Mouse (Mus musculus) kidney, adult 8-10 months (tissue): ENCODE data around the gene Gm49361.
"Not testable (repeated sequence)": the region's sequence is repeated elsewhere in the genome, so short reads cannot be mapped to it uniquely, and the experiment has no call there.

Source experiments
- DNase-seq, 2 experiments: peaks; one replicate each; pipeline ENCODE4 v3.0.0; 2022

The Gm49361 gene

GRCm38 (mm10) chr14:57688066-57688465, 57.8 kb downstream of the Gm49361 start:
- DNase-seq, result not testable (repeated sequence)

- no peak for DNase-seq
These were observed 58.5 kb downstream of the Gm49361 start for GRCm38 (mm10) chr14:57687441-57687840.

GRCm38 (mm10) chr14:57686647-57687046, 59.3 kb downstream of the Gm49361 start:
- no peak for DNase-seq

GRCm38 (mm10) chr14:57684579-57684978, 61.3 kb downstream of the Gm49361 start:
- DNase-seq, result peak; percentile 41 to 80

- DNase-seq, result peak in 1 of 2 experiments; percentile 29
These were observed 63.2 kb downstream of the Gm49361 start for GRCm38 (mm10) chr14:57682751-57683150.

- peak; percentile 75 to 85 for DNase-seq
These were observed 65.9 kb downstream of the Gm49361 start for GRCm38 (mm10) chr14:57679958-57680535.

GRCm38 (mm10) chr14:57679523-57679922, 66.4 kb downstream of the Gm49361 start:
- DNase-seq, result no peak

- no peak for DNase-seq
These were observed 70.4 kb downstream of the Gm49361 start for GRCm38 (mm10) chr14:57675481-57675880.

GRCm38 (mm10) chr14:57665628-57665950, 80.3 kb downstream of the Gm49361 start:
- DNase-seq, result no peak

GRCm38 (mm10) chr14:57664822-57665627, 80.9 kb downstream of the Gm49361 start, which contains the start of gene Xpo4:
Gene Xpo4 (minus strand): TSS chr14:57665430.
- peak; percentile 67 to 73 for DNase-seq

GRCm38 (mm10) chr14:57664311-57664821, 81.5 kb downstream of the Gm49361 start:
- DNase-seq, result peak; percentile 8 to 31

- no peak for DNase-seq
These were observed 82.3 kb downstream of the Gm49361 start for GRCm38 (mm10) chr14:57663630-57664029.

- DNase-seq, result no peak
These were observed 87.6 kb downstream of the Gm49361 start for GRCm38 (mm10) chr14:57658301-57658700.

- no peak for DNase-seq
These were observed 88.4 kb downstream of the Gm49361 start for GRCm38 (mm10) chr14:57657500-57657899.

GRCm38 (mm10) chr14:57656519-57656918, 89.4 kb downstream of the Gm49361 start:
- DNase-seq, result not testable (repeated sequence)

- DNase-seq, result no peak
These were observed 96.4 kb downstream of the Gm49361 start for GRCm38 (mm10) chr14:57649501-57649900.

- DNase-seq, result no peak
These were observed 99.7 kb downstream of the Gm49361 start for GRCm38 (mm10) chr14:57646155-57646554.

- DNase-seq, result no peak
These were observed 106.8 kb downstream of the Gm49361 start for GRCm38 (mm10) chr14:57639153-57639552.

GRCm38 (mm10) chr14:57634141-57634540, 111.8 kb downstream of the Gm49361 start:
- no peak for DNase-seq

- DNase-seq, result no peak
These were observed 116.3 kb downstream of the Gm49361 start for GRCm38 (mm10) chr14:57629595-57629994.

- DNase-seq, result no peak
These were observed 123.0 kb downstream of the Gm49361 start for GRCm38 (mm10) chr14:57622934-57623333.

- no peak for DNase-seq
These were observed 124.2 kb downstream of the Gm49361 start for GRCm38 (mm10) chr14:57621699-57622098.

GRCm38 (mm10) chr14:57620598-57621236, 125.2 kb downstream of the Gm49361 start:
- peak; percentile 11 to 34 for DNase-seq

- DNase-seq, result peak; percentile 15 to 33
These were observed 126.4 kb downstream of the Gm49361 start for GRCm38 (mm10) chr14:57619487-57619886.
